Mouse (Mus musculus): ENCODE results near the gene Pigq. TPM values are rescaled to one million over a fixed set of nuclear protein-coding genes. Genes with fewer than 3 reads are reported as not detected.

The Pigq gene
- polyA plus RNA-seq, 1 experiment = 48.5 TPM

GRCm38 (mm10) chr17:25979829-25980738 lies 35.3 kb upstream of the Pigq start:
- TF ChIP-seq FLI1 (IDR thresholded peaks at IDR 0.05; ENCODE audit: low read length) (no peak), GATA1 (IDR thresholded peaks at IDR 0.05; ENCODE audit: borderline replicate concordance, low read length) (no peak)
- peaks cover 10% of the 10 kb centered on the region for H3K27me3 ChIP-seq (replicated peaks)
- no peaks in the 10 kb centered on the region for H3K9me3 ChIP-seq
- H3K4me3 ChIP-seq (replicated peaks) = no peak overlapping the region
- peaks cover 9% of the 10 kb centered on the region for H3K36me3 ChIP-seq (replicated peaks; ENCODE audit: low read length)
- H3K4me1 ChIP-seq = peaks cover 71% of the 10 kb centered on the region

DNA sequence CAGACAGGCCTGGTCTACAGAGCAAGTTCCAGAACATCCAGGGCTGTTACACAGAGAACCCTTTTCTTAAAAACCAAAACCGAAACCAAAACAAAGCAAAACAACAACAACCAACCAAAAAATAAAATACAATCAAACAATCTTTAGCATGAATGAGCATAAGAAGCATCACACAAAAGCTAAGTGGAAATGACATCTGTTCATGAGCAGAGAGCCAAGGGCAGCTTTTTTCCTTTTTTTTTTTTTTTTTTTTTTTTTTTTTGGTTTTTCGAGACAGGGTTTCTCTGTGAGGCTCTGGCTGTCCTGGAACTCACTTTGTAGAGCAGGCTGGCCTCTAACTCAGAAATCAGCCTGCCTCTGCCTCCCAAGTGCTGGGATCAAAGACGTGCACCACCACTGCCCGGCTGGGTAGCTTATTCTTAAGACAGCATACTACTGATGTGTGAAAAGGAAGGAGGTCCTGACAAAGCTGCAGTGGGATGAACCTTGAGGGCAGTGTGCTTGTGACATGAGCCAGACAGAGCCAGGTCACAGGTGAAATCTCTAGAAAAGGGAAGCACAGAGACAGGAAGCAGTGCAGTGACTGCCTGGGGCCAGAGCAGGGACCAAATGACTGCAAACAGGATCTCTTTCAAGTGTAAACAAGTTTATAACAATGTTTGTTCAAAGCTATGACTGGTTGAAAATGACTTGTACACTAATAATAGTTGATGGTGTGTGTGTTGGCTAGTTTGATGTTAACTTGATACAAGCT lies 26.4 kb upstream of the Pigq start:
- Histone ChIP-seq H3K9me3 (no peaks in the 10 kb centered on the region), H3K4me1 (peaks cover 32% of the 10 kb centered on the region), H3K27me3 (replicated peaks) (no peaks in the 10 kb centered on the region), H3K36me3 (replicated peaks; ENCODE audit: low read length) (peaks cover 11% of the 10 kb centered on the region), H3K4me3 (replicated peaks) (no peak overlapping the region)
- TF ChIP-seq FLI1 (IDR thresholded peaks at IDR 0.05; ENCODE audit: low read length) = no peak
- TF ChIP-seq GATA1 (IDR thresholded peaks at IDR 0.05; ENCODE audit: borderline replicate concordance, low read length) = no peak

GRCm38 (mm10) chr17:25970448-25970847 lies 25.7 kb upstream of the Pigq start:
- Histone ChIP-seq H3K4me1 (peaks cover 32% of the 10 kb centered on the region), H3K9me3 (no peaks in the 10 kb centered on the region), H3K36me3 (replicated peaks; ENCODE audit: low read length) (peaks cover 12% of the 10 kb centered on the region)

GRCm38 (mm10) chr17:25968176-25968575 lies 23.4 kb upstream of the Pigq start:
- Histone ChIP-seq H3K4me1 (peaks cover 42% of the 10 kb centered on the region), H3K27me3 (replicated peaks) (no peaks in the 10 kb centered on the region), H3K9me3 (no peaks in the 10 kb centered on the region), H3K4me3 (replicated peaks) (no peak overlapping the region), H3K36me3 (replicated peaks; ENCODE audit: low read length) (peaks cover 35% of the 10 kb centered on the region)
- TF ChIP-seq GATA1 (IDR thresholded peaks at IDR 0.05; ENCODE audit: borderline replicate concordance, low read length) = no peak

More at GRCm38 (mm10) chr17:25970448-25970847, 25.7 kb upstream of the Pigq start:
- H3K27me3 ChIP-seq (replicated peaks) = no peaks in the 10 kb centered on the region
- H3K4me3 ChIP-seq (replicated peaks) = peak overlapping the region; percentile 5
- TF ChIP-seq GATA1 (IDR thresholded peaks at IDR 0.05; ENCODE audit: borderline replicate concordance, low read length) = no peak
- TF ChIP-seq FLI1 (IDR thresholded peaks at IDR 0.05; ENCODE audit: low read length) = no peak

GRCm38 (mm10) chr17:25967652-25968051 lies 22.9 kb upstream of the Pigq start:
- H3K4me3 ChIP-seq (replicated peaks) = no peak overlapping the region
- H3K36me3 ChIP-seq (replicated peaks; ENCODE audit: low read length) = peaks cover 35% of the 10 kb centered on the region
- TF ChIP-seq FLI1 (IDR thresholded peaks at IDR 0.05; ENCODE audit: low read length) (no peak), GATA1 (IDR thresholded peaks at IDR 0.05; ENCODE audit: borderline replicate concordance, low read length) (no peak)
- H3K4me1 ChIP-seq = peaks cover 42% of the 10 kb centered on the region
- H3K9me3 ChIP-seq = no peaks in the 10 kb centered on the region
- H3K27me3 ChIP-seq (replicated peaks) = no peaks in the 10 kb centered on the region

- Histone ChIP-seq H3K4me3 (replicated peaks) (no peak overlapping the region), H3K27me3 (replicated peaks) (no peaks in the 10 kb centered on the region), H3K4me1 (peaks cover 46% of the 10 kb centered on the region), H3K36me3 (replicated peaks; ENCODE audit: low read length) (peaks cover 64% of the 10 kb centered on the region), H3K9me3 (no peaks in the 10 kb centered on the region)
- TF ChIP-seq FLI1 (IDR thresholded peaks at IDR 0.05; ENCODE audit: low read length) (no peak), GATA1 (IDR thresholded peaks at IDR 0.05; ENCODE audit: borderline replicate concordance, low read length) (no peak)
Measured at GRCm38 (mm10) chr17:25964271-25964670, 19.5 kb upstream of the Pigq start.

DNA sequence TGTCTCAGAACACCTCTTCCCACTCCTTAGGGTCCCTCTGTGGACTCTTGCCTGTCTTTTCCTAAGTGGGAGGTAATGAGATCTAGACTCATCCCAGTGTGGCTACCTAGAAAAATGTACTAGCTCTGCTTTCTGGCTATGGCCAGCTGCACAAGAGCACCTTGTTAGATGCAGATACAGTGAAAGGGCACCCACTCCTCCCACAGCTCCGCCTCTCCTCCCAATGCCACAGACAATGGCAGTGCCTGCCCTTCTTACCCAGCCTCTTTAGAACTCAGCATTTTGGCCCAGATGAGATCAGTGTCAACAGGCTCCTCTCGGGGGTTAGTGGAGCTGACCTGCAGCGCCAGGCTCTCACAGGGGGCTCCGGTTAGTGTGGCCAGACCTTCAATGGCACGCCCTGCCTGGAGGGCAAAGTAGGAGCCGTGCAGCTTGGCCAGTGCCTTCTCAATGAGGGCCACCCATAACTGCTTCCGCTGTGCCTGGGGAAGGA lies 17.7 kb upstream of the Pigq start:
- no peak overlapping the region for H3K4me3 ChIP-seq (replicated peaks)
- TF ChIP-seq GATA1 (IDR thresholded peaks at IDR 0.05; ENCODE audit: borderline replicate concordance, low read length) (no peak), FLI1 (IDR thresholded peaks at IDR 0.05; ENCODE audit: low read length) (no peak)
- no peaks in the 10 kb centered on the region for H3K9me3 ChIP-seq
- peaks cover 3% of the 10 kb centered on the region for H3K27me3 ChIP-seq (replicated peaks)
- H3K4me1 ChIP-seq = peaks cover 46% of the 10 kb centered on the region
- peaks cover 81% of the 10 kb centered on the region for H3K36me3 ChIP-seq (replicated peaks; ENCODE audit: low read length)

GRCm38 (mm10) chr17:25961566-25961965 lies 16.8 kb upstream of the Pigq start:
- peaks cover 84% of the 10 kb centered on the region for H3K36me3 ChIP-seq (replicated peaks; ENCODE audit: low read length)
- H3K27me3 ChIP-seq (replicated peaks) = peaks cover 7% of the 10 kb centered on the region
- TF ChIP-seq FLI1 (IDR thresholded peaks at IDR 0.05; ENCODE audit: low read length) = no peak
- no peak for TF ChIP-seq GATA1 (IDR thresholded peaks at IDR 0.05; ENCODE audit: borderline replicate concordance, low read length)
- peaks cover 46% of the 10 kb centered on the region for H3K4me1 ChIP-seq
- H3K4me3 ChIP-seq (replicated peaks) = no peak overlapping the region
- H3K9me3 ChIP-seq = no peaks in the 10 kb centered on the region

DNA sequence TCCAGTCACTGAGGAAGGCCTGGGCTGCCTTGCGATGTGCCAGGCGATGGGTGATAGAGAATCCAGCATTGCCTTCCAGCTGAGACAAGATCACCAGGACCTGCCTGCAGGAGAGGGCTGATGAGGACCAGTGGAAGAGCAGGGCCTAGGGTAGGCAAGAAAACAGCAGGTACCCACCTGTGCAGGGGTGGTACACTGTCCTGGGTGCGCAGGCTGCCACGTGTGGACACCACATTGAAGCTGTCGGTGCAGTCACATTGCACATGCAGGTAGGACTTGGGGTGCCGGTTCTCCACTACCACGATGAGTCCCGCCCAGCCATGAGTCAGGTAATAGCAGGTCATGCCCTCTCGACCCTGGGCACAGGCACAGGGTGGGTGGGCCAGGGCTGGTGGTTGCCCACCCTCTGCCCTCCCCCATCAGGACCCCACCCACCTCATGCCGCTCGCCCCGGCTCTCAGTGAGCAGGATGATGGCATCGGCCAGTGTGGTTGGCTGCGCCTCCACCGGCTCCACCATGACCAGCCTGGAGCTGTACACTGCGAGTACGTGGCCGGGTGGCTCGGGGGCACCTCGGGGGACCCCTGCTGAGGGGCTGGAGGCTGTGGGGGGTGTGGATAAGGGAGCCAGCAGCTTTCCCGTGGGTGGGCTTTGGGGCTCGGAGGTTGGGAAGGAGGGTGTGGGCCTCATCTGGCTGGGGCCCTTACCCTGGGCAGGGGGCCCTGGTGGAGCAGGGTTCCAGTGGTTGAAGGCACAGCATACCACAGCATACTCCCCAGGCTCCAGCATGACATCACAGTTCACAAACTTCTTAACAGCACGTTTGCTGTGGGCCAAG lies 15.1 kb upstream of the Pigq start:
- Histone ChIP-seq H3K27me3 (replicated peaks) (peaks cover 14% of the 10 kb centered on the region), H3K36me3 (replicated peaks; ENCODE audit: low read length) (peaks cover 74% of the 10 kb centered on the region), H3K4me3 (replicated peaks) (peak overlapping the region; percentile 26), H3K9me3 (no peaks in the 10 kb centered on the region), H3K4me1 (peaks cover 46% of the 10 kb centered on the region)
- TF ChIP-seq FLI1 (IDR thresholded peaks at IDR 0.05; ENCODE audit: low read length) = no peak
- no peak for TF ChIP-seq GATA1 (IDR thresholded peaks at IDR 0.05; ENCODE audit: borderline replicate concordance, low read length)

Measured in megakaryocyte, embryonic 14.5 days (primary cell).